In genomic region chr9:121162789-121163188, GRCm38 (mm10) we compare ENCODE assay signal across 9 mouse cellular contexts.
DNase-seq lines count a peak whose midpoint lies in the region; TF ChIP-seq lines count a peak whose summit lies in the region.
"Had no signal": no experiment of that assay in that cellular context is flagged by ENCODE, and none has a peak within 500 bp of the region (broad histone marks: within the 10 kb centered on the region; RNA-seq: fewer than 3 reads in every experiment).

No protein-coding gene starts in this region.

- TF ChIP-seq CTCF in spleen, adult 2 months (IDR thresholded peaks at IDR 0.05; ENCODE audit: extremely low read depth, insufficient read depth, insufficient read length, insufficient replicate concordance) = peak; percentile 12; the same call in 1 of the 2 replicates

- WGBS in spleen, adult 2 months = 6% methylated on average over 5 of the region's 5 CpGs

- no peak overlapping the region for H3K27ac ChIP-seq in spleen, adult 2 months (ENCODE audit: insufficient read depth, low read length)
- H3K27ac ChIP-seq: embryonic facial prominence, embryonic 12.5 days had no signal

- H3K4me1 ChIP-seq in spleen, adult 2 months (ENCODE audit: control insufficient read depth, insufficient read depth, insufficient read length) = no peaks in the 10 kb centered on the region
- H3K4me1 ChIP-seq: embryonic facial prominence, embryonic 12.5 days had no signal

- intact Hi-C loops in heart, postnatal 10 days (cut with DNase I) = loop anchor here (2.0 kb wide), 1 partner anchor 78 kb away; no protein-coding TSS in a partner anchor
- intact Hi-C loops in gastrocnemius, postnatal 36 days (cut with DNase I) = no loop called here

- peak; percentile 10 to 37 for DNase-seq in heart, postnatal 10 days
- DNase-seq in heart, adult 11 months = no peak
- no peak for DNase-seq in spleen, adult 2 months (ENCODE audit: low read depth in 1 of 2, low spot score in 2 of 2)
- no peak for DNase-seq in spleen, postnatal 36 days (ENCODE audit: low spot score in 2 of 2)
- peak; percentile 10 to 27 for DNase-seq in cerebellum, postnatal 36 days
- DNase-seq in naive thymus-derived CD4-positive, alpha-beta T cell, adult 2 months (ENCODE audit: low read depth) = peak; percentile 37
- no peak for DNase-seq in ovary, adult 18-20 months (ENCODE audit: low spot score)
- no peak for DNase-seq in gastrocnemius, postnatal 36 days

- H3K27me3 ChIP-seq in spleen, adult 2 months (ENCODE audit: control insufficient read depth, insufficient read depth, low read length) = no peaks in the 10 kb centered on the region
- H3K27me3 ChIP-seq: embryonic facial prominence, embryonic 12.5 days had no signal

- no peak for TF ChIP-seq POLR2A in spleen, adult 2 months (IDR thresholded peaks at IDR 0.05; ENCODE audit: low read depth, low read length)

- no peaks in the 10 kb centered on the region for H3K36me3 ChIP-seq in spleen, adult 2 months (ENCODE audit: control insufficient read depth, insufficient read depth, low read length)
- H3K36me3 ChIP-seq: embryonic facial prominence, embryonic 12.5 days had no signal

- H3K4me3 ChIP-seq in spleen, adult 2 months (ENCODE audit: extremely low read depth, insufficient read depth, insufficient read length) = no peak overlapping the region
- H3K4me3 ChIP-seq: embryonic facial prominence, embryonic 12.5 days had no signal

Comparison
In these comparisons a context has a peak if more than half of its experiments do, and no peak if none do; other contexts are left out.
1. DNase-seq: peak in heart, postnatal 10 days (2 of 2), cerebellum, postnatal 36 days (2 of 2) and naive thymus-derived CD4-positive, alpha-beta T cell, adult 2 months (single experiment); none in heart, adult 11 months (single experiment), spleen, adult 2 months (0 of 2), spleen, postnatal 36 days (0 of 2), ovary, adult 18-20 months (single experiment) and gastrocnemius, postnatal 36 days (0 of 2).